Mouse (Mus musculus): ENCODE results near the gene Pik3ap1.
"Not testable (repeated sequence)": the region's sequence is repeated elsewhere in the genome, so short reads cannot be mapped to it uniquely, and the experiment has no call there.

DNA sequence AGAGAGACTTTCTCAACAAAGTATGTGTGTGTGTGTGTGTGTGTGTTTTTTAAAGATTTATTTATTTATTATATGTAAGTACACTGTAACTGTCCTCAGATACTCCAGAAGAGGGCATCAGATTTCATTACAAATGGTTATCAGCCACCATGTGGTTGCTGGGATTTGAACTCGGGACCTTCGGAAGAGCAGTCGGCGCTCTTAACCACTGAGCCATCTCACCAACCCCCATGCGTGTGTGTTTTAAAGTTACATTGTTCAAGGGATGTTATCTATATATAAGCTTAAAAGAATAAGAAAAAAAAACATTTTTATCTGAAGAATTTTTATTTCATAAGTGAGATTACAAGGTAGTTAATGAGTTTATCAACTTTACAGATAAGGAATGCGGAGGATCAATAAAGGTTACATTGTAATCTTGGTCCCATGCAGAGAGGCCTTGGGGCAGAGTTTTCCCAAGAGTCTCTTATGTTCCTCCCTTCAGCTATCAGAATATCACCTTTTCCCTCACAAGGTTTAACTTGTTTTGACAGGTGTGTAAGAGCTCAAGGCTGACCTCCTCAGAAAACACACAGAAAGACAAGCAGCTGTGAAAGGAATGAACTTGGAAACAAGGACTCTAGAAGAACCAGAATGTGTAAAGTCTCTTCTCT is 46.7 kb upstream of the Pik3ap1 start:
- not testable (repeated sequence) for TF ChIP-seq CTCF (IDR thresholded peaks at IDR 0.05; ENCODE audit: control insufficient read depth, insufficient read depth, low read length); POLR2A (IDR thresholded peaks at IDR 0.05; ENCODE audit: borderline replicate concordance, control insufficient read depth, low read depth, low read length)

Data from bone marrow, adult 2 months (tissue).